Mouse (Mus musculus): ENCODE measurements around the gene Efhc1.

DNA sequence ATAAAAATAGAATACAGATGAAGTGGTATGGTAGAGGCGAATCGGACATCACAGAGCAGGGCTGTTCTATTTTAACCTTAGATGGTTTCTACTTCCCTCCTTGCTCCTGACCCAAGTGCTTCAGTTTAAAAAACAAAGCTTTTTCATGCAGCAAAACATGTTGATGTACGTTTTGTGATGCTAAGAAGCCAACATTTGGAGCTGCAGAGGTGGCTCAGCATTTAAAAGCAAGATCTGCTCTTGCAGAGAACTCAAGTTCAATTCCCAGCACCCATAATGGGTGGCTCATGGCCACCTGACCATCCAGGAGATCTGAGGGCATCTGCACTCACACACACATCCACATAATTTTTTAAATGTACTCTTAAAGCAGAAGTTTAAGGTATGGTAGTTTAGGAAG, 3.5 kb downstream of the Efhc1 start:
- no peak for TF ChIP-seq CTCF (IDR thresholded peaks at IDR 0.05; ENCODE audit: low read depth, low read length)
- TF ChIP-seq POLR2A (IDR thresholded peaks at IDR 0.05; ENCODE audit: insufficient read depth, low read length) = no peak
- TF ChIP-seq EP300 (IDR thresholded peaks at IDR 0.05; ENCODE audit: insufficient read depth, low read depth, low read length) = no peak

Measured in ES-Bruce4 (cell line).